Mouse (Mus musculus) limb, embryonic 14.5 days (tissue): ENCODE data around the gene Tsen54. TPM values are rescaled to one million over a fixed set of nuclear protein-coding genes. Genes with fewer than 3 reads are reported as not detected.
A peak's percentile ranks its signal among the peaks of the same experiment; 100 is the strongest.

ENCODE experiments used
- ATAC-seq: fragments of 200-750 bp; cut with Nextera tagmentation; 2 replicates; pipeline ENCODE4 v1.8.0; 2017; ENCODE audit warnings: low read depth, moderate number of reproducible peaks, moderate TSS enrichment; ENCODE audit not compliant: low FRiP score
- DNase-seq: peaks from one replicate; pipeline ENCODE4 v3.0.0-alpha.2; 2015; ENCODE audit warnings: low spot score
- H3K27ac ChIP-seq: fragments of 300-500 bp; sonication (generic); replicated peaks from 2 replicates; pipeline ENCODE4 v1.5.1; 2014; ENCODE audit warnings: low read depth, mild to moderate bottlenecking, low read length, moderate library complexity, mixed read lengths
- H3K27me3 ChIP-seq: fragments of 300-500 bp; sonication (generic); 2 replicates; pipeline ENCODE4 v1.6.1; 2014; ENCODE audit warnings: low read length, mixed read lengths; ENCODE audit not compliant: control insufficient read depth, insufficient read depth
- H3K36me3 ChIP-seq: fragments of 300-500 bp; sonication (generic); 2 replicates; pipeline ENCODE4 v1.6.1; 2014; ENCODE audit warnings: mild to moderate bottlenecking, low read length, moderate library complexity, mixed read lengths; ENCODE audit not compliant: control insufficient read depth, insufficient read depth
- H3K4me1 ChIP-seq: fragments of 300-500 bp; sonication (generic); 2 replicates; pipeline ENCODE4 v1.6.1; 2014; ENCODE audit warnings: antibody characterized with exemption, low read length, mixed read lengths; ENCODE audit not compliant: control insufficient read depth, insufficient read depth
- H3K4me2 ChIP-seq: fragments of 300-500 bp; sonication (generic); replicated peaks from 2 replicates; pipeline ENCODE4 v1.6.1; 2014; ENCODE audit warnings: low read depth, mild to moderate bottlenecking, low read length, moderate library complexity; ENCODE audit not compliant: severe bottlenecking
- H3K4me3 ChIP-seq: fragments of 300-500 bp; sonication (generic); replicated peaks from 2 replicates; pipeline ENCODE4 v1.5.1; 2014; ENCODE audit warnings: low read length
- H3K9ac ChIP-seq: fragments of 300-500 bp; sonication (generic); 2 replicates; pipeline ENCODE4 v1.6.1; 2014; ENCODE audit warnings: mild to moderate bottlenecking, low read depth, low read length, moderate library complexity; ENCODE audit not compliant: severe bottlenecking
- H3K9me3 ChIP-seq: fragments of 300-500 bp; sonication (generic); 2 replicates; pipeline ENCODE4 v1.6.1; 2016; ENCODE audit warnings: low read length; ENCODE audit not compliant: control insufficient read depth
- POLR2A ChIP-seq: fragments of 200-500 bp; IDR thresholded peaks from 2 replicates; pipeline ENCODE4 v1.8.0; 2012; ENCODE audit warnings: inconsistent platforms, mild to moderate bottlenecking, moderate library complexity, borderline replicate concordance; ENCODE audit not compliant: insufficient read depth, insufficient read length; ENCODE audit errors: extremely low read depth
- WGBS: fragments of 180-500 bp; shearing (Covaris S2); extraction: QIAGEN DNeasy Blood & Tissue Kit; methylation state at CpG from one replicate; pipeline ENCODE4 v1.1.7; 2014; 5-methylcytosine and 5-hydroxymethylcytosine counted together
- polyA plus RNA-seq, 2 experiments: library from polyadenylated mRNA; depleted of rRNA in 1 of 2; stranded (reverse) in 1 of 2; unstranded in 1 of 2; fragments of >200 nt; fragmentation: Nextera tagmentation in 1 of 2; extraction: Ambion mirVana in 1 of 2; gene quantifications; 2 replicates each; pipeline versions ENCODE4 v1.2.1 to v1.2.3; 2012 to 2014

Tsen54 gene
- polyA plus RNA-seq, 2 experiments, result 28.1 to 32.6 TPM

DNA sequence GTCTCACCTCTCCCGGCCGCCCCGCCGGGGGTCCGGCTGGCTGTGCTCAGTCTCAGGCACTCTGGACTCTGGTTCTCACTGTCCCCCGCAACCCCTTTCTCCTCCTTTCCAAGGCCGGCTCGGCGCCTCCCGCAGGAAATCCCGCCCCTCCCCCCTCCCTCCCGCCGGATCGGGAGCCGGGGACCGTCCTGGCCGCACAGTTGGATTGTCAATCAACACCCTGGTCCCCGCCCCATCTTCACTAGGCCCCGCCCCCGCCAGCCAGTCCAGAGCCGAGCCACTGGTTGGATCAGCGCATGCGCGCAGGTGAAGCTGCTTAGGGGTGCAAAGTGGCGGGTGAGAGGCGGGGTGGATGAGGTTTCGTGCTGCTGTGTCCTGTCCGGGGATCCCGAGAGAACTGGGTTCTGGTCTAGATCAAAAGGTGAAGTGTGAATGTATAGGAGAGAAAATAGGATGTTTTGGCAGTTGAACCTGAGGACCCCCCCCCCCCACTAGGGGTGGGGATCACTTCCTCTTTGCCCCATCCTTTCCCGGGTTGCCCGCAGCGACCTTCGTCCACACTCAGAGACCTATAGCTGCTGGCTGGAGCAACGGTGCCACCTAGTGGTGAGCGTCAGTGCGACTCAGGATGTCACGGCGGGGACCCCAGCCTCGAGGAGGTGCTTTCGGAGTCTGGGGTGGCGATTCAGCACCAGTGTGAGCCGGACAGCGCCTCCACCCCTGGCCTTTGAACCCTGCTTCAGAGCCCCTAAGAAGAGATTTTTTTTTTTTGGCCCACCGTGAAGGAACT lies 822 bp upstream of the Tsen54 start, which contains the start of gene Caskin2:
Gene Caskin2 (minus strand): TSS at position 133 of the 790 bp plus-strand sequence.
- Histone ChIP-seq H3K27me3 (no peaks in the 10 kb centered on the region), H3K4me2 (peak within 1 kb of the TSS; percentile 97), H3K9ac (peak within 1 kb of the TSS; percentile 77), H3K4me3 (peak within 1 kb of the TSS; percentile 92), H3K36me3 (peaks cover 36% of the 10 kb centered on the region), H3K27ac (peak within 1 kb of the TSS; percentile 79), H3K9me3 (no peaks in the 10 kb centered on the region), H3K4me1 (peaks cover 49% of the 10 kb centered on the region)
- ATAC-seq, result peak; percentile 92
- 3% methylated on average over 38 of the region's 44 CpGs for WGBS
- DNase-seq, result peak; percentile 97
- TF ChIP-seq POLR2A, result 0 out of 2 replicates have a peak, but pooled peaks have one; percentile 39

DNA sequence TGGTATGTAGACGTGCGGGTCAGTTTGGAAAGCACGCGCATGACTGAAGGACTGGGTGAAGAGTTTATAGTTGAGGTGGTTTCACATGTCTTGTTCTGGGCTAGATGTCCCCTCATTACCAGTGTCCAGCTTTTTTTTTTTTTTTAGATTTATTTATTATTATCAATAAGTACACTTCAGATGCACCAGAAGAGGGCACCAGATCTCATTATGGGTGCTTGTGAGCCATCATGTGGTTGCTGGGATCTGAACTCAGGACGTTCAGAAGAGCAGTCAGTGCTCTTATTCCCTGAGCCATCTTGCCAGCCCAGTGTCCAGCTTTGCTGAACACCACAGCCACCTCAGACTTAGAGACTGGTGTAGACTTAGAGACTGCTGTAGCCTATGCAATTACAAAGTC lies 2.8 kb downstream of the Tsen54 start:
- Histone ChIP-seq H3K4me3 (no peak overlapping the region), H3K4me2 (no peak overlapping the region), H3K9me3 (no peaks in the 10 kb centered on the region), H3K36me3 (peaks cover 34% of the 10 kb centered on the region), H3K27me3 (no peaks in the 10 kb centered on the region), H3K4me1 (peaks cover 16% of the 10 kb centered on the region), H3K27ac (no peak overlapping the region), H3K9ac (no peak overlapping the region)
- DNase-seq (no peak), ATAC-seq (no peak)
- no peak for TF ChIP-seq POLR2A
- 90% methylated on average over 5 of the region's 5 CpGs for WGBS

DNA sequence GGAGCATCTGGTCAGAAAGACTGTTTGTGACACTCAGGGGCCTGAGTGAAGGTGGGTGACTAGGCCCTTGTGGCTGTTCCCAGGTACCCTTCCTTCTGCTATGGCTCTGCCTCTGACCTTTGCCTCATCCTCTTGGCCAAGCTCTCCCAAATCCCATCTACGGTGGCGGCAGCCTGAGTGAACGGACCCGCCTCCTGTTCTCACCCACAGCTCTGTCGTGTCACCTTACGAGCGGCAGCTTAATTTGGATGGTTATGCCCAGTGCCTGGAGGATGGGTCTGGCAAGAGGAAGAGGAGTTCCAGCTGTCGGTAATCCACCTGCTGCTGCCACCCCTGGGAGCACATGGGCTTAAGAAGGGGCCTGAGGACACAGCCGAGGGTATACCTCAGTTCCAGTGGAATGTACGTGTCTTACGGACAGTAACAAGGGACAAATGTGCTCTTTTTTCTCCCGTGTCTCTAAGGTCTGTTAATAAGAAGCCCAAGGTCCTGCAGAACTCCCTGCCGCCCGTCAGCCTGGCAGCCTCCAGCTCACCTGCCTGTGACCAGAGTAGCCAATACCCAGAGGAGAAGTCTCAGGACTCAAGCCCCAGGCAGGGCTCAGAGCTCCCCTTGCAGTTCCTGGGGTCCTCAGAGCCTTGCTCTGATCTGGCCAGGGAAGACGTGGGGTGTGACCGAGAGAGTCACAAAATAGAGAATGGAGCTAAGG lies 5.5 kb downstream of the Tsen54 start:
- H3K4me2 ChIP-seq, result no peak overlapping the region
- no peak for TF ChIP-seq POLR2A
- no peak overlapping the region for H3K9ac ChIP-seq
- DNase-seq (no peak), ATAC-seq (no peak)
- peaks cover 13% of the 10 kb centered on the region for H3K4me1 ChIP-seq
- 88% methylated on average over 16 of the region's 16 CpGs for WGBS
- no peak overlapping the region for H3K27ac ChIP-seq
- peaks cover 9% of the 10 kb centered on the region for H3K27me3 ChIP-seq
- H3K9me3 ChIP-seq, result no peaks in the 10 kb centered on the region
- H3K36me3 ChIP-seq, result peaks cover 36% of the 10 kb centered on the region
- H3K4me3 ChIP-seq, result no peak overlapping the region

DNA sequence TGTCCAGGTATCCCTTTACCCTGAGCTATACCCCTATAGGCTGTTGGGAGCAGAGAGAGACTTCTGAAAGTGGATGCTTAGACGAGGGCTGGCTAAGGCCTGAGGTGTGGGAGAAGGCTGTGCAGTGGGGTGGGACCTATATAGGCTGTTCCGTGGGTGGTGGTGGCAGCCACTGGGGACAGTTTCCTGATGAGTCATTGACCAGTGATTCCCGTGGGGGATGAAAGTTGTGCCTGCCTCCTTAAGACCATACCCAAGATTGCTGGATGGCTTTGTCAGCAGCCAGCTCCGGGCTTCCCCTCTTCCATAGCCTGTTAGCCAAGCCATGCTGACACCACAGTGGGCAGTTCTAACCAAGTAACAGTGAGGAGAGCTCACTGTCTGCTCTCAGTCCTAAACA lies 6.5 kb downstream of the Tsen54 start:
- H3K27ac ChIP-seq, result no peak overlapping the region
- H3K27me3 ChIP-seq, result peaks cover 14% of the 10 kb centered on the region
- no peak for TF ChIP-seq POLR2A
- no peak overlapping the region for H3K4me3 ChIP-seq
- WGBS, result 83% methylated on average over 4 of the region's 4 CpGs
- peaks cover 36% of the 10 kb centered on the region for H3K36me3 ChIP-seq
- no peaks in the 10 kb centered on the region for H3K9me3 ChIP-seq
- H3K9ac ChIP-seq, result no peak overlapping the region
- H3K4me2 ChIP-seq, result no peak overlapping the region
- ATAC-seq (no peak), DNase-seq (no peak)
- H3K4me1 ChIP-seq, result peaks cover 7% of the 10 kb centered on the region
